Mouse (Mus musculus) spleen, adult 2 months (tissue): ENCODE data around the gene Utp15. TPM values are rescaled to one million over a fixed set of nuclear protein-coding genes. Genes with fewer than 3 reads are reported as not detected.

Source experiments
- DNase-seq, 2 experiments: peaks; one replicate each; pipeline versions ENCODE4 v3.0.0 to v3.0.0-alpha.2; 2012 to 2021; ENCODE audit warnings: low spot score in 2 of 2, low read depth in 1 of 2
- H3K27ac ChIP-seq: fragments of 200-500 bp; 2 replicates; pipeline ENCODE4 v1.5.1; 2012; ENCODE audit warnings: low read length, inconsistent platforms; ENCODE audit not compliant: insufficient read depth
- H3K27me3 ChIP-seq: fragments of 200-500 bp; 2 replicates; pipeline ENCODE4 v1.6.1; 2012; ENCODE audit warnings: mild to moderate bottlenecking, moderate library complexity, low read length, inconsistent platforms; ENCODE audit not compliant: control insufficient read depth, insufficient read depth
- H3K36me3 ChIP-seq: fragments of 200-500 bp; 2 replicates; pipeline ENCODE4 v1.6.1; 2012; ENCODE audit warnings: mild to moderate bottlenecking, low read length, inconsistent platforms; ENCODE audit not compliant: control insufficient read depth, insufficient read depth
- H3K4me1 ChIP-seq: fragments of 200-500 bp; 2 replicates; pipeline ENCODE4 v1.6.1; 2011; ENCODE audit warnings: inconsistent platforms; ENCODE audit not compliant: control insufficient read depth, insufficient read depth, insufficient read length
- H3K4me3 ChIP-seq: fragments of 200-500 bp; 2 replicates; pipeline ENCODE4 v1.5.1; 2011; ENCODE audit warnings: mild to moderate bottlenecking, inconsistent platforms; ENCODE audit not compliant: insufficient read depth, insufficient read length; ENCODE audit errors: extremely low read depth
- CTCF ChIP-seq: fragments of 200-500 bp; IDR thresholded peaks from 2 replicates; pipeline ENCODE4 v1.5.1; 2011; ENCODE audit warnings: mild to moderate bottlenecking, inconsistent platforms; ENCODE audit not compliant: insufficient read depth, insufficient read length, insufficient replicate concordance; ENCODE audit errors: extremely low read depth
- POLR2A ChIP-seq: fragments of 200-500 bp; IDR thresholded peaks from 2 replicates; pipeline ENCODE4 v1.6.1; 2011; ENCODE audit warnings: low read depth, low read length, inconsistent platforms
- WGBS: fragments of 180-500 bp; shearing (Covaris S2); methylation state at CpG from one replicate; pipeline ENCODE4 v1.1.7; 2018; 5-methylcytosine and 5-hydroxymethylcytosine counted together
- polyA plus RNA-seq: library from polyadenylated mRNA; depleted of rRNA; stranded (reverse); fragments of >200 nt; gene quantifications from 2 replicates; pipeline ENCODE4 v1.2.3, GENCODE M21; 2012

Gene Utp15
- polyA plus RNA-seq, 1 experiment: 5.3 TPM

DNA sequence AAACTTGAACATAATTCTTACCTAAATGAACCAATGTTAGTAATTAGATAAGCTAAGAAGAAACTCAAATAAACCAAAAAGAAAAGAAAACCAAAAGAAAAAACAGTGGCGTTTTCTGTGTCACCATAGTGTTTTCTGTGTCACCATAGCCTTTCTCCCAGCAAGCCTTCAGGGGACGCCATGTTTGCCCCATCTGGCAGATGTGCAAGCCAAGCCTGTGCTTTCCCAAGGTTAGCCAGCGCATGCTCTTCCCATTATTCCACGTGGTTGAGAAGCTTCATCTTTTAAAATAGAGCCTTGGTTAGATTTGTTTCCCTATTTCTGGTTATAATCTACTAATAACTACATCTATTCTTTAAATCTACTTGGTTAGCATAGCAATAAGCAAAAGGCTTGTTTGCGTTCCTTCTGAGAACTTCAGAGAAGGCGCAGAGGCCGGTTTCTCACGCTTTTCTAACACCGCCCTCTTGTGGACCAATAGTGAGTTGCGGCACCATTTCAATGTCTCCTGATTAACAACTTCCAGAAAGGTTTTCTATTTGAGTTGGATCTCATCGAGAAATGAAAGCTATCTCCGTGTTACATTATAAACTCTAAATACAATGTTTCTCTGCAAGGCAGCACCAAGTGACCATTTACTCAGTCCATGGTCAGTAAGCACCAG is 22.7 kb downstream of the Utp15 start:
- H3K27ac ChIP-seq: no peak overlapping the region
- no peaks in the 10 kb centered on the region for H3K36me3 ChIP-seq
- TF ChIP-seq CTCF (peak; percentile 56; the same call in 1 of the 2 replicates), POLR2A (no peak)
- no peaks in the 10 kb centered on the region for H3K27me3 ChIP-seq
- peak in 1 of 2 experiments; percentile 29 for DNase-seq
- no peaks in the 10 kb centered on the region for H3K4me1 ChIP-seq
- no peak overlapping the region for H3K4me3 ChIP-seq
- 24% methylated on average over 12 of the region's 12 CpGs for WGBS

DNA sequence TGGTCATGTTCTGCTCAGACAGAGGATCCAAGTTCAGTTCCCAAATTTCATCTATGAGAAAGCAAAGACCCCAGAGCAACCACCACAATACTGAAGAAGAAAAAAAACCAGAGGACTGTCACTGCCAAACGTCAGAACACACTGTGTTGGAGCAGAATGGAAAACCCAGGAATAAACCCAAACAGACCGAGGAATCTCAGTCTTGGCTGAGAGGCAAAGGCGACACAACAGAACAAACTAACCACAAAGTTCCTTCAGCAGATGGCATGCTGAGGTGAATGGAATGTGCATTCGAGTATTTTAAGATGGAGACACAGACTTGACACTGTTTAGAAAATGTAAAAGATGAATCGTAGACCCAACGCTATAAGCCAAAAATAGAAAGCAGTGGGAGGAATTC is 27.4 kb downstream of the Utp15 start:
- WGBS: 76% methylated on average over 6 of the region's 6 CpGs
- no peaks in the 10 kb centered on the region for H3K36me3 ChIP-seq
- H3K27ac ChIP-seq: no peak overlapping the region
- TF ChIP-seq CTCF (no peak), POLR2A (no peak)
- no peak for DNase-seq
- no peaks in the 10 kb centered on the region for H3K4me1 ChIP-seq
- H3K27me3 ChIP-seq: no peaks in the 10 kb centered on the region
- H3K4me3 ChIP-seq: no peak overlapping the region

DNA sequence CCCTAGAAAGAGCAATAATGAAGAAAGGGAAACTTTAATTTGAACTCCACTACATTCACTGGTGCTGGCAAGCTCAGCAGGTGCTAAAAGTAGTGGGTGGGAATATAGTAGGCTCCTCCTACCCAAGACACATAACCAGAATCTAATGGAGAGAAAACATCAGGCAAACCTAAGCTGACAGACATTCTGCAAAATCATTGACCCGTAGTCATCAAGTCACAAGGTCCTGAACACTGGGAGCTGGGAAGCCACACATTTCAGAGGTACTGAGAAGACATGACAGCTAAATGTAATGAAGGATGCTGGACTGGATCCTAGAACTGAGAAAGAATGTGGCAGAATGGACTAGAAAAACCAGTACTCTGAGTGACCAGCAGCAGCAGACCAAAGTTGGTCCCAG is 32.3 kb downstream of the Utp15 start:
- no peak for TF ChIP-seq CTCF
- no peak for TF ChIP-seq POLR2A
- H3K27me3 ChIP-seq: no peaks in the 10 kb centered on the region
- H3K36me3 ChIP-seq: no peaks in the 10 kb centered on the region
- no peak for DNase-seq
- no peak overlapping the region for H3K4me3 ChIP-seq
- no peak overlapping the region for H3K27ac ChIP-seq
- no peaks in the 10 kb centered on the region for H3K4me1 ChIP-seq
- WGBS: 91% methylated on average over 1 of the region's 1 CpGs

DNA sequence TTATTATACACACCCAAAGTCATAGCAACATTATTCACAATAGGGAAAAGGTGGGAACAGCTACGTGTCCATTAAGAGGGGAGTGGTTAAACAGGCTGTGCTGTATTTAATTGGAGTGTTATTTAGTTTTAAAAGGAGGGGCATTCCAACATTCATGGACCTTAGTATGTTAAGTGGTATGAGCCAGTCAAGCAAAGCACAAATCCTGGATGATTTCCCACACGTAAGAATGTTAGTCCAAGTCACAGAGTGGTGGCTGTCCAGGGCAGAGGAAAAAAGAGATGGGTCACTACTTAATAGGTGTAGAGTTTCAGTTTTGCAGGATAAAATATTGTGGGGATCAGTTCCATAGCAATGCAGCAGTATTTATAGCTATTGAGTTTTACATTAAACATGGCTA is 36.6 kb downstream of the Utp15 start:
- no peak overlapping the region for H3K4me3 ChIP-seq
- no peak overlapping the region for H3K27ac ChIP-seq
- DNase-seq: no peak
- no peaks in the 10 kb centered on the region for H3K4me1 ChIP-seq
- H3K27me3 ChIP-seq: no peaks in the 10 kb centered on the region
- TF ChIP-seq CTCF (no peak), POLR2A (no peak)
- no peaks in the 10 kb centered on the region for H3K36me3 ChIP-seq
- WGBS: 81% methylated on average over 2 of the region's 2 CpGs

GRCm38 (mm10) chr13:98222848-98223247 is 40.0 kb downstream of the Utp15 start:
- no peak overlapping the region for H3K27ac ChIP-seq
- H3K4me3 ChIP-seq: no peak overlapping the region
- no peak for TF ChIP-seq POLR2A
- peak; percentile 47; the same call in 1 of the 2 replicates for TF ChIP-seq CTCF
- no peaks in the 10 kb centered on the region for H3K36me3 ChIP-seq
- DNase-seq: no peak
- 40% methylated on average over 12 of the region's 12 CpGs for WGBS
- no peaks in the 10 kb centered on the region for H3K27me3 ChIP-seq
- no peaks in the 10 kb centered on the region for H3K4me1 ChIP-seq

GRCm38 (mm10) chr13:98210137-98210536 is 52.7 kb downstream of the Utp15 start:
- H3K4me3 ChIP-seq: no peak overlapping the region
- WGBS: 88% methylated on average over 7 of the region's 7 CpGs
- peaks cover 3% of the 10 kb centered on the region; the same call in 1 of the 2 replicates for H3K4me1 ChIP-seq
- H3K27ac ChIP-seq: no peak overlapping the region
- peaks cover 12% of the 10 kb centered on the region for H3K27me3 ChIP-seq
- H3K36me3 ChIP-seq: no peaks in the 10 kb centered on the region
- no peak for DNase-seq
- TF ChIP-seq CTCF: no peak
- no peak for TF ChIP-seq POLR2A

- WGBS: 47% methylated on average over 9 of the region's 9 CpGs
- Histone ChIP-seq H3K4me3 (no peak overlapping the region), H3K36me3 (no peaks in the 10 kb centered on the region), H3K4me1 (peaks cover 3% of the 10 kb centered on the region; the same call in 1 of the 2 replicates), H3K27me3 (peaks cover 12% of the 10 kb centered on the region), H3K27ac (no peak overlapping the region)
- no peak for TF ChIP-seq POLR2A
- TF ChIP-seq CTCF: no peak
- no peak for DNase-seq
Observed at GRCm38 (mm10) chr13:98208842-98209241, 54.0 kb downstream of the Utp15 start.
